Mouse (Mus musculus): ENCODE data around the gene Tnnt1. TPM values are rescaled to one million over a fixed set of nuclear protein-coding genes. Genes with fewer than 3 reads are reported as not detected.

The Tnnt1 gene
- 19.6 TPM for polyA plus RNA-seq (2014; fragmentation: Illumina TruSeq; extraction: RNeasy Lipid Tissue Mini Kit (QIAGEN cat#74804); ENCODE audit: low read depth, low replicate concordance)

GRCm38 (mm10) chr7:4516332-4517050 lies at the start of gene Tnnt1:
TSS of gene Tnnt1 (minus strand) at chr7:4516382.

DNA sequence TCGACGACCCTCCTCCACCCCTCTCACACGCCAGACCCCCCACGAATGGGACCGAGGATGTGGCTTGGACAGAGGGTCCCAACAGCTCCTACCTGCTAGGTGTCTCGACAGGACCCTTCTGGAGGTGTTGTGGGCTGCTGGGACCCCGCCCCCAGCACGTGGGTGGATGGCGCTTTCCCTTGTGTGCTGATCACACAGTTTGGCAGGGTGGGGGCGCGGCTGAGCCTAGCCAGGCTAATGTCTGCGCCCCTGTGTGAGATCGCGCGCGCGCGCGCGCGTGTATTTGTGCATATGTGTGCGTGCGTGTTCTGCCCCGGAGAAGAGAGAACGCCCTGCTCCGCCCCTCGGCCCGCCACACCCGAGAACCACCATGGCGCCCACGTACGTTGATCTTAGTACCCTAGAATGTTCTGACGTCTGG lies 31.0 kb upstream of the Tnnt1 start, which contains the start of gene Syt5:
Gene Syt5, minus strand, starts transcription at position 321 of the 421 bp plus-strand sequence.

DNA sequence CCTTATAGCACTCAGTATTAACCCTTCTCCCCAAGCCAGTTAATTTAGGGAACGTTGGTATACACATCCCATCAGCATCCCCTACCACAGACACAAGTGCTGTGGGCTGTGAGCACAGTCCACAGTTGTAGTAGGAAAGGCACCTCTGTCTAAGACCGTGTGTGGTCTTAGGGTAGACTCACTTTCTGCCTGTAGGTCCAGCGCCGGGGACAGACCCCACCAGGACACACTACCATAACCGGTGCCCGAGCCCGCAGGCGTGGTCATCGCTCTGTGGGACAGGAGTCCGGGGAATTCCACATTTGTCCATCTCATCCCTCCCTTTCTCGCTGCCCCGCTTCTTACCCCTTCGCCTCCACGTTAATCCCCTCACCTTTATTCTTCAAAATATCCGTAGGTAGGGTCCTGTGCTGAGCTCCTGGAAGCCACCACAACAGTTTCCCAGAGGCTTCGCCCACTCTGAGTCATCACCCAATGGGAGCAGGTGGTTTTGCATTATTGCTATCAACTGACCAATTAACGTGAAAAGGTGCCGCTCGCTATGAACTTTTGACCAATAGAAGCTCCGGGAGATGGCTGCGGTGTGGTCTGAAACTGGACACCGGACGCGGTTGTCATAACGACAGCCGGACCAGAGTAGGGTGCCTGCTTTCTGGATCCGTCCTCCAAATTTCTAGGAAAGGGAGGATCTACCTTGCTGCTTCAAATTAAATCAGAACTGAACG lies 16.0 kb upstream of the Tnnt1 start, which contains the start of gene Dnaaf3:
Gene Dnaaf3, minus strand, starts transcription at position 449 of the 725 bp plus-strand sequence.

GRCm38 (mm10) chr7:4524212-4524922 lies 8.2 kb upstream of the Tnnt1 start, which contains the start of gene Tnni3:
TSS of gene Tnni3 (minus strand) at chr7:4524229.

GRCm38 (mm10) chr7:4501558-4502397 lies 14.4 kb downstream of the Tnnt1 start, which contains the start of gene Ppp1r12c:
TSS of gene Ppp1r12c (minus strand) at chr7:4501680.

DNA sequence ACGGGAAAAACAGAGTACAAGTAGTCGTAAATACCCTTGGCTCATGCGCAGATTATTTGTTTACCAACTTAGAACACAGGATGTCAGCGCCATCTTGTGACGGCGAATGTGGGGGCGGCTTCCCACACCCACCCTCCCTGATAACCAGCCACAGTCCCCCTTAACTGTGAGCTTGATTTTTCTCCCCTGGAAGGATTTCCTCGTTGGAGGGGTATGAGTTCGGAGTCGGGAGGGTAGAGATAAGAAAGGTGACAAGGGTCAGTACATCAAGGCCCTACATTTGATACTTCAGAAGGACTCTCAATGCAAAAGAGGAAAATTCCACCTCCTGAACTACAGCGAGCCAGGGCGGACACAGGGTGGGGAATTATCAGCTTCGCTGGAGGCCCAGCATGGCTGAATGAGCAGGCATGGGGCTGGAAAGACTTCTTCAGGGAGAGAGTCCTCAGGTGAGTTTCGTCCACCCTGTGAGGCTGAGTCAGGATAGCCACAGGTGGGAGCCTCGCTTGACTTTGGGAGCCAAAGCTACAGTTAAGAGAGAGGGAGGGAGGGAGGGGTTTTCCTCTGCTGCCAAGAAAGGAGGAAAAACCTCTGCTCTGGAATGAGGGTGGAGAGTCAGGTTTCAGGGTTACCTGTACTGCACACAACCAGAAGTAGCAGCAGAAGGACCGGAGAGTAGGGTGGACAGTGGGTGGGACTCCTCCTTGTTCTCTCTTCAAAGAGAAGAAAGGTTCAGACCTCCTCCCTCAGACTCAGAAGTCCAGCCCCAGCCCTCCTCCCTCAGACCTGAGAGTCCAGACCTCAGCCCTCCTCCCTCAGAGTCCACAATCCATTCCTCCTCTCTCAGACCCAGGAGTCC lies 55.4 kb downstream of the Tnnt1 start, which contains the start of gene Eps8l1:
Gene Eps8l1, plus strand, starts transcription at position 99 of the 859 bp plus-strand sequence.

Other genes with a start within 250 kb of the Tnnt1 start
- 1.3 TPM for gene Ncr1, start 178.7 kb downstream of the Tnnt1 start, polyA plus RNA-seq (2014; fragmentation: Illumina TruSeq; extraction: RNeasy Lipid Tissue Mini Kit (QIAGEN cat#74804); ENCODE audit: low read depth, low replicate concordance)
- gene Gp6, start 118.6 kb downstream of the Tnnt1 start, polyA plus RNA-seq (2014; fragmentation: Illumina TruSeq; extraction: RNeasy Lipid Tissue Mini Kit (QIAGEN cat#74804); ENCODE audit: low read depth, low replicate concordance), result not detected
- 11.0 TPM for gene Rdh13, start 70.7 kb downstream of the Tnnt1 start, polyA plus RNA-seq (2014; fragmentation: Illumina TruSeq; extraction: RNeasy Lipid Tissue Mini Kit (QIAGEN cat#74804); ENCODE audit: low read depth, low replicate concordance)
- 11.0 TPM for gene Eps8l1, start 55.7 kb downstream of the Tnnt1 start, polyA plus RNA-seq (2014; fragmentation: Illumina TruSeq; extraction: RNeasy Lipid Tissue Mini Kit (QIAGEN cat#74804); ENCODE audit: low read depth, low replicate concordance)
- gene Ppp1r12c, start 14.7 kb downstream of the Tnnt1 start, polyA plus RNA-seq (2014; fragmentation: Illumina TruSeq; extraction: RNeasy Lipid Tissue Mini Kit (QIAGEN cat#74804); ENCODE audit: low read depth, low replicate concordance), result 100 TPM
- 4.8 TPM for gene Tnni3, start 7.8 kb upstream of the Tnnt1 start, polyA plus RNA-seq (2014; fragmentation: Illumina TruSeq; extraction: RNeasy Lipid Tissue Mini Kit (QIAGEN cat#74804); ENCODE audit: low read depth, low replicate concordance)
- 4.6 TPM for gene Dnaaf3, start 16.1 kb upstream of the Tnnt1 start, polyA plus RNA-seq (2014; fragmentation: Illumina TruSeq; extraction: RNeasy Lipid Tissue Mini Kit (QIAGEN cat#74804); ENCODE audit: low read depth, low replicate concordance)
- 0.65 TPM for gene Syt5, start 31.2 kb upstream of the Tnnt1 start, polyA plus RNA-seq (2014; fragmentation: Illumina TruSeq; extraction: RNeasy Lipid Tissue Mini Kit (QIAGEN cat#74804); ENCODE audit: low read depth, low replicate concordance)
- gene Ptprh, start 87.7 kb upstream of the Tnnt1 start, polyA plus RNA-seq (2014; fragmentation: Illumina TruSeq; extraction: RNeasy Lipid Tissue Mini Kit (QIAGEN cat#74804); ENCODE audit: low read depth, low replicate concordance), result not detected
- gene Tmem86b, start 115.0 kb upstream of the Tnnt1 start, polyA plus RNA-seq (2014; fragmentation: Illumina TruSeq; extraction: RNeasy Lipid Tissue Mini Kit (QIAGEN cat#74804); ENCODE audit: low read depth, low replicate concordance), result 8.1 TPM
- 72.5 TPM for gene Ppp6r1, start 142.6 kb upstream of the Tnnt1 start, polyA plus RNA-seq (2014; fragmentation: Illumina TruSeq; extraction: RNeasy Lipid Tissue Mini Kit (QIAGEN cat#74804); ENCODE audit: low read depth, low replicate concordance)
- 25.7 TPM for gene Hspbp1, start 168.7 kb upstream of the Tnnt1 start, polyA plus RNA-seq (2014; fragmentation: Illumina TruSeq; extraction: RNeasy Lipid Tissue Mini Kit (QIAGEN cat#74804); ENCODE audit: low read depth, low replicate concordance)
- gene Brsk1, start 174.2 kb upstream of the Tnnt1 start, polyA plus RNA-seq (2014; fragmentation: Illumina TruSeq; extraction: RNeasy Lipid Tissue Mini Kit (QIAGEN cat#74804); ENCODE audit: low read depth, low replicate concordance), result 3.5 TPM
- 0.60 TPM for gene Tmem150b, start 208.9 kb upstream of the Tnnt1 start, polyA plus RNA-seq (2014; fragmentation: Illumina TruSeq; extraction: RNeasy Lipid Tissue Mini Kit (QIAGEN cat#74804); ENCODE audit: low read depth, low replicate concordance)
- gene Kmt5c, start 223.7 kb upstream of the Tnnt1 start, polyA plus RNA-seq (2014; fragmentation: Illumina TruSeq; extraction: RNeasy Lipid Tissue Mini Kit (QIAGEN cat#74804); ENCODE audit: low read depth, low replicate concordance), result 49.2 TPM
- gene Cox6b2, start 236.7 kb upstream of the Tnnt1 start, polyA plus RNA-seq (2014; fragmentation: Illumina TruSeq; extraction: RNeasy Lipid Tissue Mini Kit (QIAGEN cat#74804); ENCODE audit: low read depth, low replicate concordance), result 28.9 TPM

All from adipose tissue, adult 10 weeks (tissue).